Mouse (Mus musculus): Measurements from ENCODE around the gene Bcl2a1a.
"Not testable (repeated sequence)": the region's sequence is repeated elsewhere in the genome, so short reads cannot be mapped to it uniquely, and the experiment has no call there.

Bcl2a1a gene

DNA sequence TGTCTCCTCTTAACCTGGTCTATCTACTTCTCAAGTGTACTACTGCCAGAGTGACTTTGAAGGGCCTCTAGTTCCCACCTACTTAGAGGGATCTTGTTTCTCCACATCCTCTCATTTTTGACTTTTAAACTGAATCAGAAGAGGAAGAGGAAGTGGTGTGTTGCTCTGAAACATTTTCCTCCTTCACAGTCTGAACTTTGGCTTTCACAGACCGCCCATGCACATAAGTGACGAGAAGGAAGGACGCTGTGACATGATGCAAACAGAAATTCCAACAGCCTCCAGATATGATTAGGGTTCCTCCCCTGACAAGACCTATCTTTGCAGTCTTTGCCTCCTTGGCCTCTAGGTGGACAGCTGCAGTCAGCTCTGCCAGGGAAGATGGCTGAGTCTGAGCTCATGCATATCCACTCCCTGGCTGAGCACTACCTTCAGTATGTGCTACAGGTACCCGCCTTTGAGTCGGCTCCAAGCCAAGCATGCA is at the start of gene Bcl2a1a:
Bcl2a1a (plus strand) TSS at position 231 of the 484 bp plus-strand sequence.
- in situ Hi-C loops (cut with MboI), result not testable (repeated sequence)

DNA sequence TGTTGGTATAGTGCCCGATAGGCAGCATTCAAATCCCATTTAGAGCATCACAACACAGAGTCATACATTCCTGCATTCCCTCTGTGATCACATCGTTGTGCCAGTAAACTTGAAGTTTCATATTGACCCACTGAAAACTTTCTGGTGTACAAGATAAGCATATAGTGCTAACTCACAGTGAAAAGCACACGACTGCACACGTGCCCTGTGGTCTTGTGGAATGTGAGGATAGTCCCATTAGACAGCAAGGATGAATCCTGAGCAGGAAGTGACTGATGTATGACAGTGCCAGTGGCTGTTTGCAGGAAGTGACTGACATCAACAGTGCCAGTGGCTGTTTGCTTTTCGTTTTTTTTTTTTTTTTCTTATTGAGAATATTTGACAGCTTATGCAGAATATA is 40.1 kb upstream of the Bcl2a1a start:
- in situ Hi-C loops (cut with MboI), result not testable (repeated sequence)

DNA sequence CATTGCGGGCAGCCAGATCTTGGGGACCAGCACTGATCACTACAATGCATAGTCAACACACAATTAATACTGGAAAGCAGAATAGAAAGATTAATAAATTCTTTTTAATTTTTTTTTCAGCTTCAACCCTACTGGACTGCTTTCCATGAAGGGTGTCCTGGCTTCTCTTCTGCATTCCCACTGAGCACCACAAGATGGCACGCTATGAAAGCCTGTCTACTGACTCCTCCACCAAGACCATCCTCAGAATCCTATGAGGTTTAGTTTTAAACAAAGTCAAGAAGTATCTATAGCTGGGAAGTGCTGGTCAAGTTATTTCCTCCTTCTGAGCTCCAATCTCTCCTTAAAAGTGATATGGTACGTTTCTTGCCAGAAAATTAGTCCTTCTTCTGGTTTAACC is 18.4 kb upstream of the Bcl2a1a start:
- in situ Hi-C loops (cut with MboI), result not testable (repeated sequence)

DNA sequence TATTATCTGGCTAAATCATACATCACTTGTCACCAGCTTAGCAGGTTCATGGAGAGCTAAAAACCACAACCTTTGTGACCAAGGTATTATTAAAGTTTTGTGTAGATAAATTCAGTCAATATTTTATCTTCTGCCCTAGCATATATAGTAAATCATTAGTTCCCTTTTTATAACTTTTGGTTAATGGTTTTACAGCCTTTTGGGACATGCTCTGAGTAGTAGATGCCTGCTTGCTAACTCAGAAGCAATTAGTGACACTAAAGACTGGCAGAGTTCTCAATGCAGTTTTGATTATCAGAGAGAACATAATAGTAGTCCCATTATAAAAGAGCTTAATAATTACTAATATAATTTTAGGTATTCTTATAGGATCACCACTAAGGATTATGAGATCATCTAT is 5.2 kb upstream of the Bcl2a1a start:
- in situ Hi-C loops (cut with MboI), result not testable (repeated sequence)

DNA sequence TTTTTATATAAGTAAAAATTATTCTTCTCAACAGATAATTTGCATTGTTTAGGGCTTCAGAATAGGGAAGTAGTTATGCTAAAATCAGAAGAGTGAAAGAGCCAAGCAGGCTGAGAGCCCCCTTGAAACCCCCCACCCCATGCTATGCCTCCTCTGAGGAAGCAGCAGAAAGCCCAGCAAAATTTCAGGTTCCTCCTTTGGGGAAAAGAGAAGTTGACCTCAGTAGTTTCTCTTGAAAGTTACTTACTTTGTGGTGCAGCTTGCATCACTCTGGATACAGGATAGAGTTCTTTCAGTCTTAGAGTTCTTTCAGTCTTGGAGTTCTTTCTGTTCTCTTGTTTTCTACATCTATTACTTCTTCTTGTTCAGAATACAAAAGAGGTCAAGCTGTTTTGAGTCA is 3.5 kb upstream of the Bcl2a1a start:
- in situ Hi-C loops (cut with MboI), result not testable (repeated sequence)

DNA sequence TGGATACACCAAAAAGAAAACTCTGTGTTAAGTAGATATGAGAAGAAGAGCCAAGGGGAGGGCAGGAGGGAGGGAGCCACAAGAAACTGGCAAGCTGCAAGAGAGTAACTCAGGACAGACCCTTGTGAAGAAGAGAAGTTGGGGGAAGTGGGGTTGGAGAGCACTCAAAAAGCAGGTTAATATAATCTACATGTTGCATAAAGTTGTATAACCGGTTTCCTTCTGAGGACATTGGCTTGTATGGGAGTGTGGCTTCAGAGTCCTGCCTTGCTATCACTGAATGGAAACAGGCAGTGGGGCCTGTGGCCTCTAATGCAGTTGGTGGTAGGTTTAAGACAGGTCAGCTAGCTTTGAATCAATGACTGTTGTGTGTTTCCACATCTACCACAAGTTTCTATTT is 1.5 kb upstream of the Bcl2a1a start:
- in situ Hi-C loops (cut with MboI), result not testable (repeated sequence)

DNA sequence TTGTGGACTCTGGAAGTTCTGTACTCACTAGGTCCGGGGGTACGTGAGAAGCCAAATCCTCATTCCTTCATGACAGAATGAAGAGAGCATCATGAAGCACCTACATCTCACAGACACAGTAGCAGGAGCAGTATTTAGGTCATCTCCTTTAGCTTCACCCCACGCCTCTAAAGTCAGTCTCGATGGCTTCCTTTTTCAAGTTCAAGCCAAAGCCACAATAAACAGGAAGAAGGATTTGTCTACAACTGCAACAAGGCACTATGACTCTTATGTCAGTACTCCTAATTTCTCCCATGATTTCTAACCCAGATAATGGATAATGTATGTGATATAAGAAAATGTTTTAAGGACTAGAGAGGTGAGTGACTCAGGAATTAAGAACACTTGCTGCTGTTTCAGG is 665 bp upstream of the Bcl2a1a start:
- in situ Hi-C loops (cut with MboI), result not testable (repeated sequence)

DNA sequence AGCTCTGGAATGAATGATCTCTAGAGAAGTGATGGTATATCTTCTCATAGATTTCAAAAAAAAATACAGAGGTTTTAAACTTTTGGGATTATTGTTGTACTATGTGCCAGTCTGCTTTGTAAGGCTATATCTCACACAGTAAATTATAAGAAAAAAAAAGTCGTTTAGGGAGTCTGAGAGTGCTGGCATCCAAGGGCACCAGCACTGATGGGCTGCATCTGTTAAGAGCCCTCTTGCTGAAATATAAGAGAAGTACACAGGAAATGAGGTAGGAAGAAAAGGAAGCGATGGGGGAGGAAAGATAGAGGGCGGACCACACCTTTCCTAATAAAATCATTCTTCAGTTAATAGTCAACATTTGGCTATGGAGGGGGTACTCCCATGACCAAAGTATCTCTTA is 2.2 kb downstream of the Bcl2a1a start:
- in situ Hi-C loops (cut with MboI), result no loop called here

DNA sequence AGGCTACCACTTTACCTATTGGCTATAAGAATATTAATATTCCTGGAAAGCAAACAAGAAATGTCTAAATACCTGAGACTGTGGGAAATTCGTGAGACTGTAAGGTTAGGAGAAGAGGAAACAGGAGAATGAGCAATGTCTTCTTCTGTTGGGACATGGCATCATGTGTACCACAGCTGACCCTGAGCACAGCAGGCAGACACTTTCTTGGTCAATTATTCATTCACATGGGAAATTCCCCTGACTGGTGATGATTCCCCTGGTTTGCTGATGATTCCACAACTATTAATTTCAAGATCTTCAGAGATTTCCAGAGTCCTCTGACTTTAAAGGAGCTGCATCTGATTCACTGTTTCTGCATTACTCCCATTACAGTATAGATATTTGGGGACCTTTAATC is 3.3 kb downstream of the Bcl2a1a start:
- in situ Hi-C loops (cut with MboI), result not testable (repeated sequence)

DNA sequence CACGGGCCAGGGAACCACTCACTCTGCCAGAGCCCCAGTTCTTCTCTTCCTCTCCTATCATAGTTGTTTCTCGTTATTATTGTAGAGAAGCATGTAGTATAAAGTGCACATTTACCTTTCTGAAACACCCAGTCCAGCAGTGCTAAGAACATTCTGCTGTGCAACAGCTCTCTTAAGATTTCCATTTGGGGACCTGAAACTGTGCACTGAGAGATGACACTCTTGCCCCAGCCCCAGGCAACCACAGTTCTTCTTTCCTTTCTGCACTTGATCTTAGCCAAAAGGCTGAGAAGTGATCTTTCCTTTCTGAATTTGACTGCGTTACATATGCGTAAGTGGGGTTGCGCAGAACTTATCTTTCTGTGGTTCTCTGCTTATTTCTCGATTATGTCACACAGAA is 9.8 kb downstream of the Bcl2a1a start:
- in situ Hi-C loops (cut with MboI), result not testable (repeated sequence)

DNA sequence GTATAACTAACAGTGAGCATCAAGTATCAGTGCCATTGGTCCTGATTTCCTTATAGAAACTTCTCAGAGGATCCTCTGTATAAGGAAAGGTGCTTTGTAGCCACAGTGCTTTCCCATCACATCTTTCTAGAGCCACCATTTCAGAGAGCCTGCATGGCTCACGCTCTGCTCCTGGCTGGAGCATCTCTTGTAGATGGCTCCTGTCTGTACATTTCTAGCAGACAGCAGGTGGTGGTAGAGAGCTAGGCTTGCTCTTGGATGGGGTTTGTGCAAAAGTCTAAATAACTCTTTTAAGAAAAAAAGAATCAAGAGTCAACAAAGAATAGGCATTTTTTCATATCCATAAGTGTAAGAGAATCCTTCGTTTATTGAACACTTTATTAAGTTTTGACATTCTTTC is 12.8 kb downstream of the Bcl2a1a start:
- in situ Hi-C loops (cut with MboI), result not testable (repeated sequence)

DNA sequence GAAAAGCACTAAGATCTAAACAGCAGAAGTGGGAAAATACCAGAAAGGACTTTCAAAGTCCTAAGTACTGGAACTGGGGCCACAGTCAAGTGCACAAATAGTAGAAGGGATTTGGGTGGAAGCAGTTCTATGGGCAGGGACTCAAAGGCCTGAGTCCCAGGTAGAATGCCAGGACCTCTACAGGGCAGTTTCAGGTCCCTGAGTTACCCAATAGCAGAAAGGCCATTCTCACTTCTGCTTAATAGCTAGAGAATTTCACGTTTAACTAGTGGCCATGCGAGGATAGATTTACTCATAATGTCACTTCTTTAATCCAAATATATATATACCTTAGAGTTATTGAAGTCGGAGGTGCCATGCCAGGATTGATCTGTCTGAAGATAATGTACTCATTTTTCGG is 20.2 kb downstream of the Bcl2a1a start:
- in situ Hi-C loops (cut with MboI), result not testable (repeated sequence)

DNA sequence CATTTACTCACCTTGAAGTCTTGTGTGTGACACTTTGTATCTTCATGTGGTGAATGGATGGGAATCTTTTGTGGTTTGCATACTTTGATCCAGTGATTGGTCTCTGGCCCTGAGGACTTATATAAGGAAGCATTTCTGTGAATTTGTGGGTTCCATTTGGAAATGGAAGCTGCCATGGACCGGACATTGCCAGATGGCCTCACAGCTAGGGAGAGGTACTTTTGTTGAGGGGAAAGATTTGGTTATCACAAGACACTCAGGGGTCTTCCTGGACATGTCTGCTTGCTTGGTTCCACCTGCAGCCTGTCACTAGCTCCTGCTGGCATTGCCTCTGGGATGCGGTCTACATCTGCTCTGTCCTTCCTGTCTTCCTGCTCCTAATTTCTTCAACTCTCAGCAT is 23.1 kb downstream of the Bcl2a1a start:
- in situ Hi-C loops (cut with MboI), result not testable (repeated sequence)

DNA sequence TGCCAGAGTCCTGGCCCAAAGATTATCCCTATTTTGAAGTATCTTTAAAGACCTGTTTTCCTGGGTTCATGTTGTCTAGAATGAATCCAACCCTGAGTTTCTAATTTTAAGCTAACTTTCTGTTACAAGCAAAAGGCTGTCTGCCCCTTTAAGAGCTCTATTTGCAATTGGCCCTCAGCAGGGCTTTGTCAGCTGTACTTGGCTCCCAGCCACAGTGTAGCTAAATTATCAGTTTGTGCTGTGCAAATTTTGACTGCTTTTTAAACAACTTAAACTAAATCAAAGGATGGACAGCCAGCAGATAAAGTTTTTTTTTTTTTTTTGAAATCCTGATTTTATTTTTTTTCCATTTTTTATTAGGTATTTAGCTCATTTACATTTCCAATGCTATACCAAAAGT is 44.8 kb downstream of the Bcl2a1a start:
- in situ Hi-C loops (cut with MboI), result not testable (repeated sequence)

Measured in mature B cell (primary cell).